Mouse (Mus musculus) limb, embryonic 12.5 days (tissue): ENCODE measurements around the gene Aox3. TPM values are rescaled to one million over a fixed set of nuclear protein-coding genes. Genes with fewer than 3 reads are reported as not detected.

ENCODE experiments used
- ATAC-seq: fragments of 200-750 bp; cut with Nextera tagmentation; 2 replicates; pipeline ENCODE4 v1.8.0; 2017; ENCODE audit warnings: low read depth, moderate TSS enrichment; ENCODE audit not compliant: insufficient number of reproducible peaks, insufficient read depth, low FRiP score, low TSS enrichment
- H3K27ac ChIP-seq: fragments of 300-500 bp; sonication (generic); 2 replicates; pipeline ENCODE4 v1.5.1; 2016; ENCODE audit warnings: mild to moderate bottlenecking, moderate library complexity
- H3K27me3 ChIP-seq: fragments of 300-500 bp; sonication (generic); 2 replicates; pipeline ENCODE4 v1.6.1; 2016; ENCODE audit warnings: mild to moderate bottlenecking, moderate library complexity
- H3K36me3 ChIP-seq: fragments of 300-500 bp; sonication (generic); 2 replicates; pipeline ENCODE4 v1.6.1; 2016; ENCODE audit warnings: mild to moderate bottlenecking, moderate library complexity
- H3K4me1 ChIP-seq: fragments of 300-500 bp; sonication (generic); replicated peaks from 2 replicates; pipeline ENCODE4 v1.6.1; 2016
- H3K4me2 ChIP-seq: fragments of 300-500 bp; sonication (generic); 2 replicates; pipeline ENCODE4 v1.6.1; 2016; ENCODE audit warnings: mild to moderate bottlenecking, moderate library complexity
- H3K4me3 ChIP-seq: fragments of 300-500 bp; sonication (generic); replicated peaks from 2 replicates; pipeline ENCODE4 v1.5.1; 2016; ENCODE audit warnings: mild to moderate bottlenecking
- H3K9ac ChIP-seq: fragments of 300-500 bp; sonication (generic); replicated peaks from 2 replicates; pipeline ENCODE4 v1.6.1; 2016; ENCODE audit warnings: mild to moderate bottlenecking, moderate library complexity
- H3K9me3 ChIP-seq: fragments of 300-500 bp; sonication (generic); 2 replicates; pipeline ENCODE4 v1.6.1; 2016; ENCODE audit warnings: mild to moderate bottlenecking, moderate library complexity
- WGBS: fragments of 180-500 bp; shearing (Covaris S2); methylation state at CpG from one replicate; pipeline ENCODE4 v1.1.7; 2016; 5-methylcytosine and 5-hydroxymethylcytosine counted together
- polyA plus RNA-seq: library from polyadenylated mRNA; unstranded; fragments of >200 nt; fragmentation: Nextera tagmentation; extraction: Ambion mirVana; gene quantifications from 2 replicates; pipeline ENCODE4 v1.2.1, GENCODE M21; 2016

Gene Aox3
- polyA plus RNA-seq, 1 experiment from 2014 or later, result 0.44 TPM

- no peaks in the 10 kb centered on the region for H3K4me1 ChIP-seq
- 0 out of 2 replicates have a peak, but pooled peaks cover 3% of the 10 kb centered on the region for H3K27me3 ChIP-seq
- no peaks in the 10 kb centered on the region for H3K9me3 ChIP-seq
- no peak overlapping the region for H3K4me3 ChIP-seq
- no peak overlapping the region for H3K4me2 ChIP-seq
- 83% methylated on average over 2 of the region's 2 CpGs for WGBS
- H3K9ac ChIP-seq, result no peak overlapping the region
- no peak overlapping the region for H3K27ac ChIP-seq
- H3K36me3 ChIP-seq, result no peaks in the 10 kb centered on the region
- ATAC-seq, result no peak
These were observed 5.9 kb upstream of the Aox3 start for GRCm38 (mm10) chr1:58107066-58107465.

- H3K27me3 ChIP-seq, result 0 out of 2 replicates have a peak, but pooled peaks cover 3% of the 10 kb centered on the region
- no peaks in the 10 kb centered on the region for H3K36me3 ChIP-seq
- no peak overlapping the region for H3K4me3 ChIP-seq
- H3K9ac ChIP-seq, result no peak overlapping the region
- H3K27ac ChIP-seq, result no peak overlapping the region
- H3K4me2 ChIP-seq, result no peak overlapping the region
- WGBS, result 91% methylated on average over 5 of the region's 5 CpGs
- no peak for ATAC-seq
- no peaks in the 10 kb centered on the region for H3K9me3 ChIP-seq
- no peaks in the 10 kb centered on the region for H3K4me1 ChIP-seq
These were observed 2.7 kb upstream of the Aox3 start for GRCm38 (mm10) chr1:58110241-58110640.

- H3K36me3 ChIP-seq, result no peaks in the 10 kb centered on the region
- 82% methylated on average over 4 of the region's 4 CpGs for WGBS
- H3K4me2 ChIP-seq, result no peak overlapping the region
- no peak overlapping the region for H3K27ac ChIP-seq
- no peak overlapping the region for H3K4me3 ChIP-seq
- H3K9ac ChIP-seq, result no peak overlapping the region
- 0 out of 2 replicates have a peak, but pooled peaks cover 3% of the 10 kb centered on the region for H3K27me3 ChIP-seq
- ATAC-seq, result no peak
- H3K9me3 ChIP-seq, result no peaks in the 10 kb centered on the region
- H3K4me1 ChIP-seq, result no peaks in the 10 kb centered on the region
These were observed 1.6 kb upstream of the Aox3 start for GRCm38 (mm10) chr1:58111315-58111714.

GRCm38 (mm10) chr1:58113441-58113840, 511 bp downstream of the Aox3 start:
- no peak overlapping the region for H3K9ac ChIP-seq
- no peaks in the 10 kb centered on the region for H3K27me3 ChIP-seq
- H3K4me3 ChIP-seq, result no peak overlapping the region
- no peaks in the 10 kb centered on the region for H3K4me1 ChIP-seq
- no peak overlapping the region for H3K4me2 ChIP-seq
- ATAC-seq, result no peak
- H3K27ac ChIP-seq, result no peak overlapping the region
- no peaks in the 10 kb centered on the region for H3K36me3 ChIP-seq
- no peaks in the 10 kb centered on the region for H3K9me3 ChIP-seq

- Histone ChIP-seq H3K9ac (no peak overlapping the region), H3K4me3 (no peak overlapping the region), H3K27ac (no peak overlapping the region), H3K4me1 (no peaks in the 10 kb centered on the region), H3K4me2 (no peak overlapping the region), H3K27me3 (no peaks in the 10 kb centered on the region), H3K36me3 (no peaks in the 10 kb centered on the region), H3K9me3 (no peaks in the 10 kb centered on the region)
- ATAC-seq, result no peak
- 68% methylated on average over 6 of the region's 6 CpGs for WGBS
These were observed 1.2 kb downstream of the Aox3 start for GRCm38 (mm10) chr1:58114021-58114560.

- Histone ChIP-seq H3K27ac (no peak overlapping the region), H3K36me3 (no peaks in the 10 kb centered on the region), H3K9me3 (no peaks in the 10 kb centered on the region), H3K9ac (no peak overlapping the region), H3K27me3 (no peaks in the 10 kb centered on the region), H3K4me1 (no peaks in the 10 kb centered on the region), H3K4me2 (no peak overlapping the region), H3K4me3 (no peak overlapping the region)
- 75% methylated on average over 12 of the region's 12 CpGs for WGBS
- ATAC-seq, result no peak
These were observed 1.9 kb downstream of the Aox3 start for GRCm38 (mm10) chr1:58114666-58115375.

- Histone ChIP-seq H3K4me3 (no peak overlapping the region), H3K9me3 (no peaks in the 10 kb centered on the region), H3K4me1 (no peaks in the 10 kb centered on the region), H3K27me3 (no peaks in the 10 kb centered on the region), H3K36me3 (no peaks in the 10 kb centered on the region), H3K4me2 (no peak overlapping the region), H3K9ac (no peak overlapping the region), H3K27ac (no peak overlapping the region)
- no peak for ATAC-seq
- WGBS, result 90% methylated on average over 3 of the region's 3 CpGs
These were observed 5.3 kb downstream of the Aox3 start for GRCm38 (mm10) chr1:58118231-58118630.

GRCm38 (mm10) chr1:58124901-58125300, 12.0 kb downstream of the Aox3 start:
- no peak overlapping the region for H3K4me2 ChIP-seq
- no peaks in the 10 kb centered on the region for H3K27me3 ChIP-seq
- H3K9me3 ChIP-seq, result no peaks in the 10 kb centered on the region
- no peaks in the 10 kb centered on the region for H3K4me1 ChIP-seq
- H3K4me3 ChIP-seq, result no peak overlapping the region
- no peak overlapping the region for H3K27ac ChIP-seq
- H3K36me3 ChIP-seq, result no peaks in the 10 kb centered on the region
- 88% methylated on average over 8 of the region's 8 CpGs for WGBS
- no peak for ATAC-seq
- H3K9ac ChIP-seq, result no peak overlapping the region

GRCm38 (mm10) chr1:58137891-58138290, 25.0 kb downstream of the Aox3 start:
- H3K9ac ChIP-seq, result no peak overlapping the region
- H3K4me1 ChIP-seq, result 0 out of 2 replicates have a peak, but pooled peaks cover 4% of the 10 kb centered on the region
- no peak overlapping the region for H3K4me3 ChIP-seq
- ATAC-seq, result no peak
- 0 out of 2 replicates have a peak, but pooled peaks cover 3% of the 10 kb centered on the region for H3K9me3 ChIP-seq
- H3K27ac ChIP-seq, result no peak overlapping the region
- H3K36me3 ChIP-seq, result no peaks in the 10 kb centered on the region
- no peaks in the 10 kb centered on the region for H3K27me3 ChIP-seq
- no peak overlapping the region for H3K4me2 ChIP-seq

GRCm38 (mm10) chr1:58138986-58139385, 26.1 kb downstream of the Aox3 start:
- no peak overlapping the region for H3K4me3 ChIP-seq
- H3K4me2 ChIP-seq, result no peak overlapping the region
- no peak overlapping the region for H3K27ac ChIP-seq
- 0 out of 2 replicates have a peak, but pooled peaks cover 3% of the 10 kb centered on the region for H3K9me3 ChIP-seq
- no peak overlapping the region for H3K9ac ChIP-seq
- no peak for ATAC-seq
- H3K4me1 ChIP-seq, result 0 out of 2 replicates have a peak, but pooled peaks cover 4% of the 10 kb centered on the region
- no peaks in the 10 kb centered on the region for H3K36me3 ChIP-seq
- WGBS, result 92% methylated on average over 9 of the region's 9 CpGs
- H3K27me3 ChIP-seq, result no peaks in the 10 kb centered on the region

- Histone ChIP-seq H3K9ac (no peak overlapping the region), H3K27me3 (no peaks in the 10 kb centered on the region), H3K4me3 (no peak overlapping the region), H3K36me3 (no peaks in the 10 kb centered on the region), H3K4me2 (no peak overlapping the region), H3K27ac (no peak overlapping the region), H3K9me3 (0 out of 2 replicates have a peak, but pooled peaks cover 3% of the 10 kb centered on the region), H3K4me1 (0 out of 2 replicates have a peak, but pooled peaks cover 4% of the 10 kb centered on the region)
- 89% methylated on average over 5 of the region's 5 CpGs for WGBS
- no peak for ATAC-seq
These were observed 27.7 kb downstream of the Aox3 start for GRCm38 (mm10) chr1:58140607-58141006.
